Mouse (Mus musculus) lung, embryonic 15.5 days (tissue): ENCODE measurements around the gene N4bp2l2. TPM values are rescaled to one million over a fixed set of nuclear protein-coding genes. Genes with fewer than 3 reads are reported as not detected.

Experiments used
- ATAC-seq: fragments of 200-750 bp; cut with Nextera tagmentation; 2 replicates; pipeline ENCODE4 v1.8.0; 2017; ENCODE audit warnings: moderate number of reproducible peaks, borderline replicate concordance; ENCODE audit not compliant: low FRiP score, low TSS enrichment; ENCODE audit errors: extremely low read depth
- H3K27ac ChIP-seq: fragments of 300-500 bp; sonication (generic); 2 replicates; pipeline ENCODE4 v1.5.1; 2015; ENCODE audit warnings: moderate library complexity, mild to moderate bottlenecking, inconsistent platforms
- H3K27me3 ChIP-seq: fragments of 300-500 bp; sonication (generic); 2 replicates; pipeline ENCODE4 v1.6.1; 2015; ENCODE audit warnings: inconsistent platforms
- H3K36me3 ChIP-seq: fragments of 300-500 bp; sonication (generic); 2 replicates; pipeline ENCODE4 v1.6.1; 2015; ENCODE audit warnings: inconsistent platforms
- H3K4me1 ChIP-seq: fragments of 300-500 bp; sonication (generic); 2 replicates; pipeline ENCODE4 v1.6.1; 2015; ENCODE audit warnings: inconsistent platforms
- H3K4me2 ChIP-seq: fragments of 300-500 bp; sonication (generic); 2 replicates; pipeline ENCODE4 v1.6.1; 2015; ENCODE audit warnings: inconsistent platforms, mild to moderate bottlenecking, moderate library complexity
- H3K4me3 ChIP-seq: fragments of 300-500 bp; sonication (generic); 2 replicates; pipeline ENCODE4 v1.5.1; 2015; ENCODE audit warnings: mild to moderate bottlenecking, inconsistent platforms
- H3K9ac ChIP-seq: fragments of 300-500 bp; sonication (generic); 2 replicates; pipeline ENCODE4 v1.6.1; 2015; ENCODE audit warnings: inconsistent platforms
- H3K9me3 ChIP-seq: fragments of 300-500 bp; sonication (generic); 2 replicates; pipeline ENCODE4 v1.6.1; 2016; ENCODE audit warnings: inconsistent platforms
- WGBS: fragments of 180-500 bp; shearing (Covaris S2); methylation state at CpG from one replicate; pipeline ENCODE4 v1.1.7; 2015; 5-methylcytosine and 5-hydroxymethylcytosine counted together
- polyA plus RNA-seq: library from polyadenylated mRNA; unstranded; fragments of >200 nt; fragmentation: Nextera tagmentation; extraction: Ambion mirVana; gene quantifications from 2 replicates; pipeline ENCODE4 v1.2.1, GENCODE M21; 2015

Gene N4bp2l2
- polyA plus RNA-seq, 1 experiment from 2014 or later = 39.6 TPM

GRCm38 (mm10) chr5:150629692-150630091, 36.3 kb downstream of the N4bp2l2 start:
- no peak overlapping the region for H3K27ac ChIP-seq
- ATAC-seq = no peak
- WGBS = 88% methylated on average over 2 of the region's 2 CpGs
- H3K9ac ChIP-seq = no peak overlapping the region
- no peaks in the 10 kb centered on the region for H3K27me3 ChIP-seq
- no peak overlapping the region for H3K4me2 ChIP-seq
- no peak overlapping the region for H3K4me3 ChIP-seq
- no peaks in the 10 kb centered on the region for H3K9me3 ChIP-seq
- H3K4me1 ChIP-seq = no peaks in the 10 kb centered on the region
- peaks cover 4% of the 10 kb centered on the region; the same call in 1 of the 2 replicates for H3K36me3 ChIP-seq

- Histone ChIP-seq H3K9me3 (no peaks in the 10 kb centered on the region), H3K4me1 (no peaks in the 10 kb centered on the region), H3K4me3 (no peak overlapping the region), H3K27ac (no peak overlapping the region), H3K36me3 (peaks cover 6% of the 10 kb centered on the region; the same call in 1 of the 2 replicates), H3K4me2 (no peak overlapping the region), H3K9ac (no peak overlapping the region), H3K27me3 (no peaks in the 10 kb centered on the region)
- no peak for ATAC-seq
- WGBS = 94% methylated on average over 1 of the region's 1 CpGs
Measured at GRCm38 (mm10) chr5:150629272-150629671, 36.7 kb downstream of the N4bp2l2 start.

- no peak overlapping the region for H3K4me3 ChIP-seq
- WGBS = 74% methylated on average over 7 of the region's 7 CpGs
- no peaks in the 10 kb centered on the region for H3K9me3 ChIP-seq
- no peaks in the 10 kb centered on the region for H3K27me3 ChIP-seq
- 0 out of 2 replicates have a peak, but pooled peaks cover 2% of the 10 kb centered on the region for H3K36me3 ChIP-seq
- H3K27ac ChIP-seq = no peak overlapping the region
- no peak overlapping the region for H3K4me2 ChIP-seq
- no peaks in the 10 kb centered on the region for H3K4me1 ChIP-seq
- H3K9ac ChIP-seq = no peak overlapping the region
- no peak for ATAC-seq
Measured at GRCm38 (mm10) chr5:150625528-150625927, 40.5 kb downstream of the N4bp2l2 start.

GRCm38 (mm10) chr5:150622792-150623191, 43.2 kb downstream of the N4bp2l2 start:
- Histone ChIP-seq H3K4me1 (no peaks in the 10 kb centered on the region), H3K36me3 (0 out of 2 replicates have a peak, but pooled peaks cover 2% of the 10 kb centered on the region), H3K4me2 (no peak overlapping the region), H3K9ac (no peak overlapping the region), H3K9me3 (no peaks in the 10 kb centered on the region), H3K27ac (peak overlapping the region; percentile 57; the same call in 1 of the 2 replicates), H3K4me3 (no peak overlapping the region), H3K27me3 (no peaks in the 10 kb centered on the region)
- 3% methylated on average over 1 of the region's 1 CpGs for WGBS
- ATAC-seq = peak; percentile 57; the same call in 1 of the 2 replicates

GRCm38 (mm10) chr5:150621592-150621991, 44.4 kb downstream of the N4bp2l2 start:
- Histone ChIP-seq H3K9me3 (no peaks in the 10 kb centered on the region), H3K27ac (no peak overlapping the region), H3K36me3 (0 out of 2 replicates have a peak, but pooled peaks cover 2% of the 10 kb centered on the region), H3K4me3 (no peak overlapping the region), H3K4me2 (no peak overlapping the region), H3K4me1 (no peaks in the 10 kb centered on the region), H3K27me3 (no peaks in the 10 kb centered on the region), H3K9ac (no peak overlapping the region)
- ATAC-seq = no peak
- WGBS = 77% methylated on average over 3 of the region's 3 CpGs

GRCm38 (mm10) chr5:150620588-150621135, 45.3 kb downstream of the N4bp2l2 start:
- Histone ChIP-seq H3K4me3 (no peak overlapping the region), H3K4me2 (no peak overlapping the region), H3K27ac (no peak overlapping the region), H3K9me3 (no peaks in the 10 kb centered on the region), H3K36me3 (0 out of 2 replicates have a peak, but pooled peaks cover 2% of the 10 kb centered on the region), H3K27me3 (no peaks in the 10 kb centered on the region), H3K9ac (no peak overlapping the region), H3K4me1 (no peaks in the 10 kb centered on the region)
- 80% methylated on average over 7 of the region's 7 CpGs for WGBS
- no peak for ATAC-seq

GRCm38 (mm10) chr5:150618599-150619355, 47.2 kb downstream of the N4bp2l2 start:
- no peaks in the 10 kb centered on the region for H3K4me1 ChIP-seq
- H3K4me3 ChIP-seq = no peak overlapping the region
- H3K27ac ChIP-seq = no peak overlapping the region
- H3K36me3 ChIP-seq = no peaks in the 10 kb centered on the region
- no peaks in the 10 kb centered on the region for H3K9me3 ChIP-seq
- H3K4me2 ChIP-seq = no peak overlapping the region
- WGBS = 91% methylated on average over 10 of the region's 10 CpGs
- H3K9ac ChIP-seq = no peak overlapping the region
- no peak for ATAC-seq
- H3K27me3 ChIP-seq = no peaks in the 10 kb centered on the region

- H3K36me3 ChIP-seq = no peaks in the 10 kb centered on the region
- no peak for ATAC-seq
- H3K27ac ChIP-seq = no peak overlapping the region
- H3K27me3 ChIP-seq = no peaks in the 10 kb centered on the region
- no peaks in the 10 kb centered on the region for H3K4me1 ChIP-seq
- H3K4me3 ChIP-seq = no peak overlapping the region
- no peak overlapping the region for H3K4me2 ChIP-seq
- H3K9me3 ChIP-seq = no peaks in the 10 kb centered on the region
- no peak overlapping the region for H3K9ac ChIP-seq
- 53% methylated on average over 3 of the region's 3 CpGs for WGBS
Measured at GRCm38 (mm10) chr5:150616731-150617130, 49.3 kb downstream of the N4bp2l2 start.

GRCm38 (mm10) chr5:150616216-150616615, 49.8 kb downstream of the N4bp2l2 start:
- no peak for ATAC-seq
- Histone ChIP-seq H3K27me3 (no peaks in the 10 kb centered on the region), H3K9me3 (no peaks in the 10 kb centered on the region), H3K36me3 (no peaks in the 10 kb centered on the region), H3K4me2 (no peak overlapping the region), H3K27ac (no peak overlapping the region), H3K4me1 (no peaks in the 10 kb centered on the region), H3K9ac (no peak overlapping the region), H3K4me3 (no peak overlapping the region)
- WGBS = 88% methylated on average over 2 of the region's 2 CpGs

- no peak for ATAC-seq
- no peak overlapping the region for H3K4me3 ChIP-seq
- 74% methylated on average over 2 of the region's 2 CpGs for WGBS
- no peaks in the 10 kb centered on the region for H3K4me1 ChIP-seq
- no peaks in the 10 kb centered on the region for H3K9me3 ChIP-seq
- no peaks in the 10 kb centered on the region for H3K27me3 ChIP-seq
- H3K9ac ChIP-seq = no peak overlapping the region
- H3K27ac ChIP-seq = no peak overlapping the region
- H3K4me2 ChIP-seq = no peak overlapping the region
- no peaks in the 10 kb centered on the region for H3K36me3 ChIP-seq
Measured at GRCm38 (mm10) chr5:150614054-150614453, 51.9 kb downstream of the N4bp2l2 start.

GRCm38 (mm10) chr5:150611697-150612096, 54.3 kb downstream of the N4bp2l2 start:
- no peaks in the 10 kb centered on the region for H3K36me3 ChIP-seq
- H3K9me3 ChIP-seq = no peaks in the 10 kb centered on the region
- 39% methylated on average over 12 of the region's 12 CpGs for WGBS
- ATAC-seq = peak; percentile 52; the same call in 1 of the 2 replicates
- H3K4me2 ChIP-seq = no peak overlapping the region
- no peak overlapping the region for H3K27ac ChIP-seq
- H3K9ac ChIP-seq = no peak overlapping the region
- no peaks in the 10 kb centered on the region for H3K4me1 ChIP-seq
- H3K27me3 ChIP-seq = no peaks in the 10 kb centered on the region
- no peak overlapping the region for H3K4me3 ChIP-seq

- Histone ChIP-seq H3K9me3 (no peaks in the 10 kb centered on the region), H3K4me2 (no peak overlapping the region), H3K4me3 (no peak overlapping the region), H3K36me3 (no peaks in the 10 kb centered on the region), H3K4me1 (no peaks in the 10 kb centered on the region), H3K9ac (no peak overlapping the region), H3K27ac (no peak overlapping the region), H3K27me3 (no peaks in the 10 kb centered on the region)
- no peak for ATAC-seq
- 53% methylated on average over 1 of the region's 1 CpGs for WGBS
Measured at GRCm38 (mm10) chr5:150611136-150611535, 54.8 kb downstream of the N4bp2l2 start.
